Comparison of ENCODE assay signal across 8 mouse cellular contexts in genomic region chr8:102786467-102787360, GRCm38 (mm10). TPM values are rescaled to one million over a fixed set of nuclear protein-coding genes. Genes with fewer than 3 reads are reported as not detected.
DNase-seq lines count a peak whose midpoint lies in the region; ATAC-seq lines count a peak whose summit lies in the region.

No protein-coding gene starts in this region.

- no peak for ATAC-seq in intestine, embryonic 14.5 days (replicated peaks; ENCODE audit: low FRiP score, low TSS enrichment, low read depth)
- no peak for ATAC-seq in midbrain, embryonic 15.5 days (replicated peaks)

- no peaks in the 10 kb centered on the region for H3K36me3 ChIP-seq in intestine, embryonic 14.5 days (ENCODE audit: control insufficient read depth, insufficient read depth, low read length)
- H3K36me3 ChIP-seq in midbrain, embryonic 15.5 days (replicated peaks) = no peaks in the 10 kb centered on the region

- peak overlapping the region; percentile 96; the same call in 1 of the 2 replicates for H3K27ac ChIP-seq in intestine, embryonic 14.5 days (ENCODE audit: low read depth)
- H3K27ac ChIP-seq in midbrain, embryonic 15.5 days = peak overlapping the region; percentile 19; the same call in 1 of the 2 replicates

- H3K9me3 ChIP-seq in intestine, embryonic 14.5 days (ENCODE audit: control insufficient read depth, low read length) = no peaks in the 10 kb centered on the region
- H3K9me3 ChIP-seq in midbrain, embryonic 15.5 days = no peaks in the 10 kb centered on the region

- 5% methylated on average over 31 of the region's 31 CpGs for WGBS in intestine, embryonic 14.5 days
- 5% methylated on average over 31 of the region's 31 CpGs for WGBS in midbrain, embryonic 15.5 days

- peak overlapping the region; percentile 82 for H3K4me3 ChIP-seq in intestine, embryonic 14.5 days (ENCODE audit: low read depth, low read length)
- peak overlapping the region; percentile 67 for H3K4me3 ChIP-seq in midbrain, embryonic 15.5 days

- peak; percentile 21 for DNase-seq in adrenal gland, postnatal 14 days
- DNase-seq in adrenal gland, postnatal 25 days = no peak
- DNase-seq in right cerebral cortex, adult 18-20 months = peak; percentile 39
- no peak for DNase-seq in right cerebral cortex, postnatal 14 days
- peak; percentile 73 for DNase-seq in intestine, embryonic 14.5 days (ENCODE audit: low spot score)
- DNase-seq in urinary bladder, postnatal 14 days (ENCODE audit: low spot score) = no peak
- DNase-seq in thymus, postnatal 10 days (ENCODE audit: low spot score in 2 of 2) = no peak

- peaks cover 10% of the 10 kb centered on the region; the same call in 1 of the 2 replicates for H3K27me3 ChIP-seq in intestine, embryonic 14.5 days (replicated peaks; ENCODE audit: control insufficient read depth, insufficient read depth, low read length)
- H3K27me3 ChIP-seq in midbrain, embryonic 15.5 days (replicated peaks) = peaks cover 9% of the 10 kb centered on the region

- peak overlapping the region; percentile 34 for H3K9ac ChIP-seq in intestine, embryonic 14.5 days (ENCODE audit: low read length)
- H3K9ac ChIP-seq in midbrain, embryonic 15.5 days = peak overlapping the region; percentile 80

- peaks cover 12% of the 10 kb centered on the region; the same call in 1 of the 2 replicates for H3K4me1 ChIP-seq in intestine, embryonic 14.5 days (replicated peaks; ENCODE audit: control insufficient read depth, insufficient read depth, low read length)
- H3K4me1 ChIP-seq in midbrain, embryonic 15.5 days = peaks cover 28% of the 10 kb centered on the region

- H3K4me2 ChIP-seq in intestine, embryonic 14.5 days (ENCODE audit: low read length) = peak overlapping the region; percentile 74
- H3K4me2 ChIP-seq in midbrain, embryonic 15.5 days = peak overlapping the region; percentile 87

RNA-seq across cellular contexts. Expression of gene Cdh11, which starts 1.3 kb away (rescaled TPM):
- total RNA-seq in adrenal gland, postnatal 14 days (2021) = 16.3 and 17.8 TPM in 2 replicates
- total RNA-seq in adrenal gland, postnatal 25 days (2021) = 7.8 and 8.5 TPM in 2 replicates
- 112 and 123 TPM in 2 replicates for polyA plus RNA-seq in intestine, embryonic 14.5 days (2014; fragmentation: Nextera tagmentation; extraction: Ambion mirVana)
- polyA plus RNA-seq in midbrain, embryonic 15.5 days (2015; fragmentation: Nextera tagmentation; extraction: Ambion mirVana) = 40.7 and 42.6 TPM in 2 replicates

Comparison
In these comparisons a context has a peak if more than half of its experiments do, and no peak if none do; other contexts are left out.
1. DNase-seq: peak in adrenal gland, postnatal 14 days (single experiment), right cerebral cortex, adult 18-20 months (single experiment) and intestine, embryonic 14.5 days (single experiment); none in adrenal gland, postnatal 25 days (single experiment), right cerebral cortex, postnatal 14 days (single experiment), urinary bladder, postnatal 14 days (single experiment) and thymus, postnatal 10 days (0 of 2).